Mouse (Mus musculus) liver, embryonic 12.5 days (tissue): ENCODE data around the gene Rabl6. TPM values are rescaled to one million over a fixed set of nuclear protein-coding genes. Genes with fewer than 3 reads are reported as not detected.
A peak's percentile ranks its signal among the peaks of the same experiment; 100 is the strongest.
"Not testable (repeated sequence)": the region's sequence is repeated elsewhere in the genome, so short reads cannot be mapped to it uniquely, and the experiment has no call there.

Source experiments
- ATAC-seq: fragments of 200-750 bp; cut with Nextera tagmentation; 2 replicates; pipeline ENCODE4 v1.8.0; 2017; ENCODE audit warnings: moderate number of reproducible peaks, mild to moderate bottlenecking, moderate library complexity
- H3K27ac ChIP-seq: fragments of 300-500 bp; sonication (generic); 2 replicates; pipeline ENCODE4 v1.5.1; 2016; ENCODE audit warnings: mild to moderate bottlenecking
- H3K27me3 ChIP-seq: fragments of 300-500 bp; sonication (generic); replicated peaks from 2 replicates; pipeline ENCODE4 v1.6.1; 2016; ENCODE audit warnings: mild to moderate bottlenecking, moderate library complexity
- H3K36me3 ChIP-seq: fragments of 300-500 bp; sonication (generic); 2 replicates; pipeline ENCODE4 v1.6.1; 2016; ENCODE audit warnings: mild to moderate bottlenecking, moderate library complexity
- H3K4me1 ChIP-seq: fragments of 300-500 bp; sonication (generic); 2 replicates; pipeline ENCODE4 v1.6.1; 2016
- H3K4me2 ChIP-seq: fragments of 300-500 bp; sonication (generic); 2 replicates; pipeline ENCODE4 v1.6.1; 2016; ENCODE audit warnings: mild to moderate bottlenecking, moderate library complexity
- H3K4me3 ChIP-seq: fragments of 300-500 bp; sonication (generic); 2 replicates; pipeline ENCODE4 v1.5.1; 2016; ENCODE audit warnings: mild to moderate bottlenecking, moderate library complexity
- H3K9ac ChIP-seq: fragments of 300-500 bp; sonication (generic); 2 replicates; pipeline ENCODE4 v1.6.1; 2016; ENCODE audit warnings: mild to moderate bottlenecking, moderate library complexity
- H3K9me3 ChIP-seq: fragments of 300-500 bp; sonication (generic); replicated peaks from 2 replicates; pipeline ENCODE4 v1.6.1; 2016; ENCODE audit warnings: mild to moderate bottlenecking, moderate library complexity
- WGBS: fragments of 180-500 bp; shearing (Covaris S2); methylation state at CpG from one replicate; pipeline ENCODE4 v1.1.7; 2016; ENCODE audit not compliant: insufficient replicate concordance; 5-methylcytosine and 5-hydroxymethylcytosine counted together
- polyA plus RNA-seq: library from polyadenylated mRNA; unstranded; fragments of >200 nt; fragmentation: Nextera tagmentation; extraction: Ambion mirVana; gene quantifications from 2 replicates; pipeline ENCODE4 v1.2.1, GENCODE M21; 2016

Gene Rabl6
- polyA plus RNA-seq, 1 experiment from 2014 or later, result 41.8 TPM

- H3K27ac ChIP-seq, ATAC-seq, H3K9me3 ChIP-seq, H3K27me3 ChIP-seq, H3K9ac ChIP-seq, H3K4me3 ChIP-seq, H3K36me3 ChIP-seq, H3K4me2 ChIP-seq: not testable (repeated sequence)
- WGBS, result 70% methylated on average over 4 of the region's 4 CpGs
- H3K4me1 ChIP-seq, result peaks cover 15% of the 10 kb centered on the region
These were observed 55.0 kb downstream of the Rabl6 start for GRCm38 (mm10) chr2:25553171-25553786.

GRCm38 (mm10) chr2:25551186-25551585 lies 57.1 kb downstream of the Rabl6 start:
- no peak overlapping the region for H3K9ac ChIP-seq
- no peak overlapping the region for H3K4me3 ChIP-seq
- ATAC-seq, result no peak
- no peak overlapping the region for H3K27ac ChIP-seq
- WGBS, result 35% methylated on average over 5 of the region's 5 CpGs
- H3K9me3 ChIP-seq, result no peaks in the 10 kb centered on the region
- no peaks in the 10 kb centered on the region for H3K36me3 ChIP-seq
- peaks cover 6% of the 10 kb centered on the region for H3K4me1 ChIP-seq
- no peak overlapping the region for H3K4me2 ChIP-seq
- 0 out of 2 replicates have a peak, but pooled peaks cover 4% of the 10 kb centered on the region for H3K27me3 ChIP-seq

- 66% methylated on average over 9 of the region's 9 CpGs for WGBS
- no peak overlapping the region for H3K27ac ChIP-seq
- ATAC-seq, result no peak
- H3K36me3 ChIP-seq, result peaks cover 7% of the 10 kb centered on the region; the same call in 1 of the 2 replicates
- H3K27me3 ChIP-seq, result 0 out of 2 replicates have a peak, but pooled peaks cover 4% of the 10 kb centered on the region
- no peak overlapping the region for H3K4me2 ChIP-seq
- H3K4me1 ChIP-seq, result peaks cover 22% of the 10 kb centered on the region
- H3K9ac ChIP-seq, result no peak overlapping the region
- no peak overlapping the region for H3K4me3 ChIP-seq
- H3K9me3 ChIP-seq, result no peaks in the 10 kb centered on the region
These were observed 59.0 kb downstream of the Rabl6 start for GRCm38 (mm10) chr2:25549021-25549991.

GRCm38 (mm10) chr2:25546811-25547491 lies 61.4 kb downstream of the Rabl6 start, which contains the start of gene Traf2:
TSS of gene Traf2 (minus strand) at chr2:25546940.
- H3K9ac ChIP-seq, result peak within 1 kb of the TSS; percentile 87
- H3K4me2 ChIP-seq, result peak within 1 kb of the TSS; percentile 71
- peak; percentile 100 for ATAC-seq
- H3K27me3 ChIP-seq, result 0 out of 2 replicates have a peak, but pooled peaks cover 4% of the 10 kb centered on the region
- peaks cover 7% of the 10 kb centered on the region for H3K36me3 ChIP-seq
- peaks cover 33% of the 10 kb centered on the region for H3K4me1 ChIP-seq
- peak within 1 kb of the TSS; percentile 74 for H3K4me3 ChIP-seq
- 3% methylated on average over 48 of the region's 48 CpGs for WGBS
- H3K27ac ChIP-seq, result peak within 1 kb of the TSS; percentile 85
- H3K9me3 ChIP-seq, result no peaks in the 10 kb centered on the region

GRCm38 (mm10) chr2:25545996-25546810 lies 62.1 kb downstream of the Rabl6 start:
- H3K36me3 ChIP-seq, result peaks cover 7% of the 10 kb centered on the region
- peak; percentile 74 for ATAC-seq
- H3K27me3 ChIP-seq, result 0 out of 2 replicates have a peak, but pooled peaks cover 4% of the 10 kb centered on the region
- H3K4me3 ChIP-seq, result peak overlapping the region; percentile 74
- H3K4me2 ChIP-seq, result peak overlapping the region; percentile 71
- no peaks in the 10 kb centered on the region for H3K9me3 ChIP-seq
- WGBS, result 5% methylated on average over 43 of the region's 43 CpGs
- peaks cover 37% of the 10 kb centered on the region for H3K4me1 ChIP-seq
- H3K9ac ChIP-seq, result peak overlapping the region; percentile 87
- H3K27ac ChIP-seq, result peak overlapping the region; percentile 85

GRCm38 (mm10) chr2:25541644-25542367 lies 66.5 kb downstream of the Rabl6 start:
- no peak overlapping the region for H3K4me2 ChIP-seq
- ATAC-seq, result no peak
- H3K27ac ChIP-seq, result no peak overlapping the region
- H3K4me3 ChIP-seq, result no peak overlapping the region
- no peak overlapping the region for H3K9ac ChIP-seq
- WGBS, result 79% methylated on average over 10 of the region's 10 CpGs
- no peaks in the 10 kb centered on the region for H3K27me3 ChIP-seq
- H3K36me3 ChIP-seq, result peaks cover 37% of the 10 kb centered on the region
- peaks cover 33% of the 10 kb centered on the region for H3K4me1 ChIP-seq
- no peaks in the 10 kb centered on the region for H3K9me3 ChIP-seq

- Histone ChIP-seq H3K4me1 (peaks cover 27% of the 10 kb centered on the region), H3K36me3 (peaks cover 50% of the 10 kb centered on the region), H3K9me3 (no peaks in the 10 kb centered on the region), H3K27ac (no peak overlapping the region), H3K4me3 (no peak overlapping the region), H3K27me3 (no peaks in the 10 kb centered on the region), H3K4me2 (no peak overlapping the region), H3K9ac (no peak overlapping the region)
- ATAC-seq, result no peak
- 85% methylated on average over 4 of the region's 4 CpGs for WGBS
These were observed 67.8 kb downstream of the Rabl6 start for GRCm38 (mm10) chr2:25540541-25540948.

GRCm38 (mm10) chr2:25536531-25536930 lies 71.8 kb downstream of the Rabl6 start:
- WGBS, result 84% methylated on average over 8 of the region's 8 CpGs
- H3K4me3 ChIP-seq, result no peak overlapping the region
- H3K9me3 ChIP-seq, result no peaks in the 10 kb centered on the region
- no peaks in the 10 kb centered on the region for H3K27me3 ChIP-seq
- H3K27ac ChIP-seq, result no peak overlapping the region
- no peak for ATAC-seq
- H3K4me1 ChIP-seq, result peaks cover 9% of the 10 kb centered on the region
- H3K9ac ChIP-seq, result no peak overlapping the region
- H3K36me3 ChIP-seq, result peaks cover 81% of the 10 kb centered on the region
- H3K4me2 ChIP-seq, result no peak overlapping the region

GRCm38 (mm10) chr2:25534866-25535182 lies 73.5 kb downstream of the Rabl6 start:
- no peaks in the 10 kb centered on the region for H3K27me3 ChIP-seq

GRCm38 (mm10) chr2:25534178-25534865 lies 74.0 kb downstream of the Rabl6 start:
- H3K27ac ChIP-seq, result no peak overlapping the region
- no peak overlapping the region for H3K4me2 ChIP-seq
- no peaks in the 10 kb centered on the region for H3K9me3 ChIP-seq
- 0 out of 2 replicates have a peak, but pooled peaks have one; percentile 44 for ATAC-seq
- peaks cover 98% of the 10 kb centered on the region for H3K36me3 ChIP-seq
- WGBS, result 65% methylated on average over 3 of the region's 3 CpGs
- peaks cover 8% of the 10 kb centered on the region for H3K4me1 ChIP-seq
- H3K9ac ChIP-seq, result no peak overlapping the region
- no peak overlapping the region for H3K4me3 ChIP-seq
- no peaks in the 10 kb centered on the region for H3K27me3 ChIP-seq

More at GRCm38 (mm10) chr2:25534866-25535182, 73.5 kb downstream of the Rabl6 start:
- ATAC-seq, result no peak
- peaks cover 96% of the 10 kb centered on the region for H3K36me3 ChIP-seq
- peaks cover 8% of the 10 kb centered on the region for H3K4me1 ChIP-seq
- WGBS, result 78% methylated on average over 2 of the region's 2 CpGs
- no peak overlapping the region for H3K4me2 ChIP-seq
- no peaks in the 10 kb centered on the region for H3K9me3 ChIP-seq
- H3K27ac ChIP-seq, result no peak overlapping the region
- H3K9ac ChIP-seq, result no peak overlapping the region
- no peak overlapping the region for H3K4me3 ChIP-seq
